Mouse (Mus musculus) testis, adult 2 months (tissue): Measurements from ENCODE around the gene Spindoc.

ENCODE experiments used
- CTCF ChIP-seq: fragments of 200-500 bp; IDR thresholded peaks from 2 replicates; pipeline ENCODE4 v1.5.1; 2012; ENCODE audit warnings: low read depth, mild to moderate bottlenecking, inconsistent platforms, low read length, moderate library complexity; ENCODE audit not compliant: control insufficient read depth, insufficient read depth, insufficient replicate concordance
- POLR2A ChIP-seq: fragments of 200-500 bp; IDR thresholded peaks from 2 replicates; pipeline ENCODE4 v1.6.1; 2012; ENCODE audit warnings: low read depth, mild to moderate bottlenecking, inconsistent platforms, low read length, moderate library complexity; ENCODE audit not compliant: control insufficient read depth

GRCm38 (mm10) chr19:7306968-7307367 lies 75.8 kb downstream of the Spindoc start:
- TF ChIP-seq CTCF (no peak), POLR2A (no peak)
